Mouse (Mus musculus) forebrain, embryonic 11.5 days (tissue): ENCODE measurements around the gene Cntnap2. TPM values are rescaled to one million over a fixed set of nuclear protein-coding genes. Genes with fewer than 3 reads are reported as not detected.

Source experiments
- ATAC-seq: fragments of 200-750 bp; cut with Nextera tagmentation; replicated peaks from 2 replicates; pipeline ENCODE4 v1.8.0; 2017; ENCODE audit warnings: moderate TSS enrichment; ENCODE audit not compliant: low FRiP score
- DNase-seq: peaks from one replicate; pipeline ENCODE4 v3.0.0-alpha.2; 2017; ENCODE audit warnings: low spot score
- H3K27ac ChIP-seq: fragments of 300-500 bp; sonication (generic); 2 replicates; pipeline ENCODE4 v1.5.1; 2014; ENCODE audit warnings: low read depth, low read length
- H3K27me3 ChIP-seq: fragments of 300-500 bp; sonication (generic); 2 replicates; pipeline ENCODE4 v1.6.1; 2014; ENCODE audit warnings: mild to moderate bottlenecking, low read length, mixed read lengths; ENCODE audit not compliant: control insufficient read depth, insufficient read depth
- H3K36me3 ChIP-seq: fragments of 300-500 bp; sonication (generic); 2 replicates; pipeline ENCODE4 v1.6.1; 2014; ENCODE audit warnings: mild to moderate bottlenecking, low read length, moderate library complexity, mixed read lengths; ENCODE audit not compliant: control insufficient read depth, insufficient read depth
- H3K4me1 ChIP-seq: fragments of 300-500 bp; sonication (generic); replicated peaks from 2 replicates; pipeline ENCODE4 v1.6.1; 2014; ENCODE audit warnings: low read length, mixed read lengths; ENCODE audit not compliant: control insufficient read depth, insufficient read depth
- H3K4me2 ChIP-seq: fragments of 300-500 bp; sonication (generic); 2 replicates; pipeline ENCODE4 v1.6.1; 2014; ENCODE audit warnings: low read depth, mild to moderate bottlenecking, low read length, moderate library complexity, mixed read lengths; ENCODE audit not compliant: severe bottlenecking
- H3K4me3 ChIP-seq: fragments of 300-500 bp; sonication (generic); 2 replicates; pipeline ENCODE4 v1.5.1; 2014; ENCODE audit warnings: low read depth, low read length
- H3K9ac ChIP-seq: fragments of 300-500 bp; sonication (generic); 2 replicates; pipeline ENCODE4 v1.6.1; 2014; ENCODE audit warnings: low read length
- H3K9me3 ChIP-seq: fragments of 300-500 bp; sonication (generic); 2 replicates; pipeline ENCODE4 v1.6.1; 2016; ENCODE audit warnings: low read length, mixed read lengths; ENCODE audit not compliant: control insufficient read depth
- WGBS: fragments of 180-500 bp; shearing (Covaris S2); extraction: QIAGEN DNeasy Blood & Tissue Kit; methylation state at CpG from one replicate; pipeline ENCODE4 v1.1.7; 2014; 5-methylcytosine and 5-hydroxymethylcytosine counted together
- polyA plus RNA-seq: library from polyadenylated mRNA; unstranded; fragments of >200 nt; fragmentation: Nextera tagmentation; extraction: Ambion mirVana; gene quantifications from 2 replicates; pipeline ENCODE4 v1.2.1, GENCODE M21; 2014

Gene Cntnap2
- polyA plus RNA-seq, 1 experiment from 2014 or later = 69.6 TPM

- Histone ChIP-seq H3K27ac (no peak overlapping the region), H3K36me3 (no peaks in the 10 kb centered on the region), H3K9me3 (no peaks in the 10 kb centered on the region), H3K27me3 (no peaks in the 10 kb centered on the region), H3K4me2 (no peak overlapping the region), H3K4me3 (no peak overlapping the region), H3K4me1 (peaks cover 4% of the 10 kb centered on the region; the same call in 1 of the 2 replicates), H3K9ac (no peak overlapping the region)
- ATAC-seq (no peak), DNase-seq (no peak)
- WGBS = 91% methylated on average over 2 of the region's 2 CpGs
Measured at GRCm38 (mm10) chr6:47315454-47315853, 2256.3 kb downstream of the Cntnap2 start.

- H3K9ac ChIP-seq = no peak overlapping the region
- H3K4me2 ChIP-seq = no peak overlapping the region
- H3K4me3 ChIP-seq = no peak overlapping the region
- H3K4me1 ChIP-seq = peaks cover 4% of the 10 kb centered on the region; the same call in 1 of the 2 replicates
- no peak overlapping the region for H3K27ac ChIP-seq
- no peaks in the 10 kb centered on the region for H3K27me3 ChIP-seq
- ATAC-seq (no peak), DNase-seq (no peak)
- no peaks in the 10 kb centered on the region for H3K36me3 ChIP-seq
- H3K9me3 ChIP-seq = no peaks in the 10 kb centered on the region
Measured at GRCm38 (mm10) chr6:47317253-47317652, 2258.1 kb downstream of the Cntnap2 start.

GRCm38 (mm10) chr6:47318705-47319104 is 2259.5 kb downstream of the Cntnap2 start:
- WGBS = 12% methylated on average over 6 of the region's 6 CpGs
- ATAC-seq = peak; percentile 68
- Histone ChIP-seq H3K4me1 (peaks cover 4% of the 10 kb centered on the region; the same call in 1 of the 2 replicates), H3K36me3 (no peaks in the 10 kb centered on the region), H3K4me3 (no peak overlapping the region), H3K9me3 (no peaks in the 10 kb centered on the region), H3K27ac (peak overlapping the region; percentile 46; the same call in 1 of the 2 replicates), H3K9ac (no peak overlapping the region), H3K4me2 (peak overlapping the region; percentile 29; the same call in 1 of the 2 replicates), H3K27me3 (no peaks in the 10 kb centered on the region)
- no peak for DNase-seq

- no peak overlapping the region for H3K9ac ChIP-seq
- H3K4me3 ChIP-seq = no peak overlapping the region
- H3K4me2 ChIP-seq = peak overlapping the region; percentile 35; the same call in 1 of the 2 replicates
- ATAC-seq (peak; percentile 66), DNase-seq (no peak)
- H3K9me3 ChIP-seq = no peaks in the 10 kb centered on the region
- H3K36me3 ChIP-seq = no peaks in the 10 kb centered on the region
- 9% methylated on average over 5 of the region's 5 CpGs for WGBS
- peaks cover 4% of the 10 kb centered on the region; the same call in 1 of the 2 replicates for H3K4me1 ChIP-seq
- H3K27ac ChIP-seq = no peak overlapping the region
- H3K27me3 ChIP-seq = no peaks in the 10 kb centered on the region
Measured at GRCm38 (mm10) chr6:47319309-47319983, 2260.3 kb downstream of the Cntnap2 start.

- H3K27ac ChIP-seq = no peak overlapping the region
- H3K4me3 ChIP-seq = no peak overlapping the region
- WGBS = 77% methylated on average over 5 of the region's 5 CpGs
- no peaks in the 10 kb centered on the region for H3K27me3 ChIP-seq
- H3K4me2 ChIP-seq = no peak overlapping the region
- H3K4me1 ChIP-seq = peaks cover 4% of the 10 kb centered on the region; the same call in 1 of the 2 replicates
- ATAC-seq = no peak
- H3K9me3 ChIP-seq = no peaks in the 10 kb centered on the region
- no peaks in the 10 kb centered on the region for H3K36me3 ChIP-seq
- no peak for DNase-seq
- no peak overlapping the region for H3K9ac ChIP-seq
Measured at GRCm38 (mm10) chr6:47323169-47323835, 2264.1 kb downstream of the Cntnap2 start.

- H3K4me1 ChIP-seq = peaks cover 4% of the 10 kb centered on the region; the same call in 1 of the 2 replicates
- H3K9ac ChIP-seq = no peak overlapping the region
- no peaks in the 10 kb centered on the region for H3K27me3 ChIP-seq
- no peak for ATAC-seq
- no peak for DNase-seq
- 71% methylated on average over 5 of the region's 5 CpGs for WGBS
- H3K9me3 ChIP-seq = no peaks in the 10 kb centered on the region
- no peaks in the 10 kb centered on the region for H3K36me3 ChIP-seq
- H3K4me3 ChIP-seq = no peak overlapping the region
- no peak overlapping the region for H3K27ac ChIP-seq
- H3K4me2 ChIP-seq = no peak overlapping the region
Measured at GRCm38 (mm10) chr6:47323886-47324285, 2264.7 kb downstream of the Cntnap2 start.

GRCm38 (mm10) chr6:47328281-47328680 is 2269.1 kb downstream of the Cntnap2 start:
- no peak overlapping the region for H3K4me2 ChIP-seq
- H3K9ac ChIP-seq = no peak overlapping the region
- no peaks in the 10 kb centered on the region for H3K27me3 ChIP-seq
- WGBS = 62% methylated on average over 3 of the region's 3 CpGs
- H3K4me3 ChIP-seq = no peak overlapping the region
- no peak overlapping the region for H3K27ac ChIP-seq
- no peaks in the 10 kb centered on the region for H3K4me1 ChIP-seq
- no peak for ATAC-seq
- no peak for DNase-seq
- H3K36me3 ChIP-seq = no peaks in the 10 kb centered on the region
- no peaks in the 10 kb centered on the region for H3K9me3 ChIP-seq

GRCm38 (mm10) chr6:47329212-47329611 is 2270.1 kb downstream of the Cntnap2 start:
- H3K9ac ChIP-seq = no peak overlapping the region
- no peaks in the 10 kb centered on the region for H3K27me3 ChIP-seq
- no peak overlapping the region for H3K4me2 ChIP-seq
- H3K9me3 ChIP-seq = no peaks in the 10 kb centered on the region
- ATAC-seq (no peak), DNase-seq (no peak)
- no peak overlapping the region for H3K27ac ChIP-seq
- no peaks in the 10 kb centered on the region for H3K4me1 ChIP-seq
- 66% methylated on average over 4 of the region's 4 CpGs for WGBS
- no peaks in the 10 kb centered on the region for H3K36me3 ChIP-seq
- H3K4me3 ChIP-seq = no peak overlapping the region
